Mouse (Mus musculus) hindbrain, embryonic 13.5 days (tissue): ENCODE data around the gene Gm10775. TPM values are rescaled to one million over a fixed set of nuclear protein-coding genes. Genes with fewer than 3 reads are reported as not detected.
A peak's percentile ranks its signal among the peaks of the same experiment; 100 is the strongest.

Experiments
- ATAC-seq: fragments of 200-750 bp; cut with Nextera tagmentation; 2 replicates; pipeline ENCODE4 v1.8.0; 2017; ENCODE audit warnings: moderate TSS enrichment; ENCODE audit not compliant: low FRiP score
- H3K27ac ChIP-seq: fragments of 300-500 bp; sonication (generic); 2 replicates; pipeline ENCODE4 v1.5.1; 2015; ENCODE audit warnings: inconsistent platforms, mild to moderate bottlenecking, moderate library complexity
- H3K27me3 ChIP-seq: fragments of 300-500 bp; sonication (generic); 2 replicates; pipeline ENCODE4 v1.6.1; 2015; ENCODE audit warnings: mild to moderate bottlenecking, inconsistent platforms
- H3K36me3 ChIP-seq: fragments of 300-500 bp; sonication (generic); 2 replicates; pipeline ENCODE4 v1.6.1; 2015; ENCODE audit warnings: mild to moderate bottlenecking, inconsistent platforms
- H3K4me1 ChIP-seq: fragments of 300-500 bp; sonication (generic); replicated peaks from 2 replicates; pipeline ENCODE4 v1.6.1; 2015; ENCODE audit warnings: inconsistent platforms
- H3K4me2 ChIP-seq: fragments of 300-500 bp; sonication (generic); 2 replicates; pipeline ENCODE4 v1.6.1; 2015; ENCODE audit warnings: inconsistent platforms, mild to moderate bottlenecking, moderate library complexity
- H3K4me3 ChIP-seq: fragments of 300-500 bp; sonication (generic); 2 replicates; pipeline ENCODE4 v1.5.1; 2015; ENCODE audit warnings: mild to moderate bottlenecking, inconsistent platforms
- H3K9ac ChIP-seq: fragments of 300-500 bp; sonication (generic); 2 replicates; pipeline ENCODE4 v1.6.1; 2015; ENCODE audit warnings: mild to moderate bottlenecking, inconsistent platforms
- H3K9me3 ChIP-seq: fragments of 300-500 bp; sonication (generic); 2 replicates; pipeline ENCODE4 v1.6.1; 2016; ENCODE audit warnings: inconsistent platforms
- WGBS: fragments of 180-500 bp; shearing (Covaris S2); methylation state at CpG from one replicate; pipeline ENCODE4 v1.1.7; 2015; 5-methylcytosine and 5-hydroxymethylcytosine counted together
- polyA plus RNA-seq: library from polyadenylated mRNA; unstranded; fragments of >200 nt; fragmentation: Nextera tagmentation; extraction: Ambion mirVana; gene quantifications from 2 replicates; pipeline ENCODE4 v1.2.1, GENCODE M21; 2015

The Gm10775 gene
- polyA plus RNA-seq: 0.14 and 0.16 TPM in 2 replicates

DNA sequence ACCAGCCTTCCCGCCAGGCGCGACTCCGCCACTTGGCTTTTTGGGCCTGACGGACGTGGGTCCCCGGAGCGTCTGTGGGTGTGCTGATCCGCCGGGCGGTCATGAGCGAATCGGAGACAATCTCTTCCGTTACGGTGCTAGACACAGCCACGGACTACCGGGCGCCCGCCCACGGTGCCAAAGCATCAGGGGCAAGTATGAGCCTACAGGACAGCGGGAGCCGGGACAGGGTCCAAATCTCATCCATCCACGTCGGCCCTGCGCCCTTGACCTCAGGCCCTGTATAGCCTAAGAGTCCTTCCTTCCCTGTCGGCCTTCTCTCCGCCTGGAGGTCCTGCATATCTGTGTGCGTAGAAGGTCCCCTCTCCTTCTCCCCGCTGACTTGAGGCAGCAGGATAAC is at the start of gene Gm10775:
Gene Gm10775, plus strand, starts transcription at position 301 of the 400 bp plus-strand sequence.
- H3K9me3 ChIP-seq: peaks cover 75% of the 10 kb centered on the region
- H3K4me3 ChIP-seq: peak within 1 kb of the TSS; percentile 36
- H3K27me3 ChIP-seq: peaks cover 3% of the 10 kb centered on the region; the same call in 1 of the 2 replicates
- 40% methylated on average over 29 of the region's 29 CpGs for WGBS
- peak within 1 kb of the TSS; percentile 46; the same call in 1 of the 2 replicates for H3K9ac ChIP-seq
- H3K27ac ChIP-seq: 0 out of 2 replicates have a peak within 1 kb of the TSS, but pooled peaks have one; percentile 26
- H3K36me3 ChIP-seq: peaks cover 73% of the 10 kb centered on the region
- H3K4me1 ChIP-seq: no peaks in the 10 kb centered on the region; the same call in 1 of the 2 replicates
- peak within 1 kb of the TSS; percentile 52 for H3K4me2 ChIP-seq
- ATAC-seq: no peak

DNA sequence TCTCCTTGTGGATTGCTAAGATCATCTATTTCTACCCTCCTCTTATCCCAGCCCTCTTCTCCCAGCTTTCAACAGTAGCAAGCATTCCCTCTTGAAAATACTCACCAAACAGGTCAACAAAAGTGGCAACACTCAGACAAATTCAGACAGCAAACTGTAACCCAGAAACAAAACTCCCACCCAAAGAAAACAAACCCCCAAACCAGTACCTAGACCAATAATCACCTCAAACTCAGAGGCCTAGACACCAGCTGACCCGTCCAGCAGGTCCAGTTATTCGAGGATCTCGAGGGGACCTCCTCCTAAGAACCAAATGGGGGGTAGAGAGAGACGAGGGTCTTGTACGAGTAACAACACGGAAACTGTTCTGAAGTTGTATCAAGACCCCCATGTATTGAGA is 33.4 kb upstream of the Gm10775 start:
- no peaks in the 10 kb centered on the region for H3K36me3 ChIP-seq

GRCm38 (mm10) chr13:65226657-65227056 is 32.7 kb upstream of the Gm10775 start:
- Histone ChIP-seq H3K4me3 (no peak overlapping the region), H3K4me1 (no peaks in the 10 kb centered on the region), H3K9me3 (no peaks in the 10 kb centered on the region), H3K27ac (no peak overlapping the region), H3K4me2 (no peak overlapping the region), H3K36me3 (no peaks in the 10 kb centered on the region), H3K27me3 (no peaks in the 10 kb centered on the region), H3K9ac (no peak overlapping the region)
- 93% methylated on average over 2 of the region's 2 CpGs for WGBS
- no peak for ATAC-seq

More for the DNA sequence above, 33.4 kb upstream of the Gm10775 start:
- H3K9ac ChIP-seq: no peak overlapping the region
- H3K27me3 ChIP-seq: no peaks in the 10 kb centered on the region
- no peaks in the 10 kb centered on the region for H3K9me3 ChIP-seq
- no peak overlapping the region for H3K4me2 ChIP-seq
- no peak overlapping the region for H3K4me3 ChIP-seq
- 71% methylated on average over 6 of the region's 6 CpGs for WGBS
- no peak for ATAC-seq
- no peaks in the 10 kb centered on the region for H3K4me1 ChIP-seq
- H3K27ac ChIP-seq: no peak overlapping the region

DNA sequence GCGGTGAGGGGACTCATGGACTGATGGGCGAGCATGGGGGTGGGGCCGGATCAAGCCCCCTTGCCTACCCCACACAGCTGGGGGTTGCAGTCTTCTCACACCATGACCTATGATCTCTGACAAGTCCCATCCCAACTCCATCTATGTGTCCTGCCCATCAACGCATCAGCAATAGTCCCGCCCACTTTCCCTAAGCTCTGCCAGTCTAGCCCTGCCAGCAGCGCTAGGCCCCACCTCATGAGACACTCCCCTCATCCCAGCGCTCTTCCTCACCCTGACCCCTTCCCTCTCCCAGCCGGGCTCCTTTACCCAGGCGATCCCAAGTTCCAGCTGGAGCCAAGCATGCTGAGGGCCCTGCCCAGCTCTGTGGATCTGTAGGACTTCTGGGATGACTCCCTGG is 22.1 kb upstream of the Gm10775 start:
- ATAC-seq: no peak
- Histone ChIP-seq H3K4me1 (peaks cover 11% of the 10 kb centered on the region), H3K27me3 (no peaks in the 10 kb centered on the region), H3K9ac (no peak overlapping the region), H3K36me3 (no peaks in the 10 kb centered on the region), H3K4me2 (no peak overlapping the region), H3K27ac (no peak overlapping the region), H3K4me3 (no peak overlapping the region), H3K9me3 (peaks cover 6% of the 10 kb centered on the region; the same call in 1 of the 2 replicates)
- 73% methylated on average over 9 of the region's 9 CpGs for WGBS

GRCm38 (mm10) chr13:65240509-65241098 is 18.7 kb upstream of the Gm10775 start:
- Histone ChIP-seq H3K9ac (peak overlapping the region; percentile 77), H3K4me2 (peak overlapping the region; percentile 99), H3K36me3 (peaks cover 14% of the 10 kb centered on the region), H3K27ac (peak overlapping the region; percentile 95), H3K4me3 (peak overlapping the region; percentile 71), H3K4me1 (peaks cover 18% of the 10 kb centered on the region), H3K27me3 (no peaks in the 10 kb centered on the region), H3K9me3 (peaks cover 25% of the 10 kb centered on the region)
- peak; percentile 97 for ATAC-seq
- WGBS: 1% methylated on average over 28 of the region's 28 CpGs

DNA sequence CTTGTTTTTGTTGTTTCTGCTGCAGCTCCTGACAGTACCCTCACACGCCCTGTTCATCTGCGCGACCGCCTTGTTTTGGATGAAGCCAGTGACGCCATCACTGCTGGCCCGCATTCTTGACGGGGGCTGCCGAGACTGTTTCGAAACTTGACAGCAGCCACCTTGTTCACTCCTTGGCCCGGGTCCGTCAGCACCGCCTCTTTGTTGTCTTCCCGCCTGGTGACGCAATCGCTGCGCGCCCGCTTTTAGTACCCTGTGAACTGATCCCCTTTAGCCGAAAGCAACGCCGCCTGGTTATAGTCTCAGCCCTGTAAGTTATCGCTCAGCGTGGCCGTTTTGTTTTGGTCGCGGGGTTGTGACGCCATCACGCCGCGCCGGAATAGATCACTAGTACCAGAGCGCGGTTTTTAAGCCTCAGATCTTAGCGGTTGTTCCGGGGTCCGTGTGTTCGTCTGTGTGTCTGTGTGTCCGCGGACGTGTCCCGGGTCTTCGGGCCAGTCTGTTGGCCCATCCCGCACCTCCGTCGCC is 18.2 kb upstream of the Gm10775 start:
- Histone ChIP-seq H3K9me3 (peaks cover 31% of the 10 kb centered on the region), H3K27me3 (no peaks in the 10 kb centered on the region), H3K9ac (peak overlapping the region; percentile 77), H3K27ac (peak overlapping the region; percentile 95), H3K36me3 (peaks cover 20% of the 10 kb centered on the region), H3K4me1 (peaks cover 18% of the 10 kb centered on the region), H3K4me2 (peak overlapping the region; percentile 99), H3K4me3 (peak overlapping the region; percentile 71)
- ATAC-seq: peak; percentile 89
- WGBS: under 1% methylated on average over 45 of the region's 45 CpGs

- peak overlapping the region; percentile 99 for H3K4me2 ChIP-seq
- 4% methylated on average over 51 of the region's 51 CpGs for WGBS
- peaks cover 18% of the 10 kb centered on the region for H3K4me1 ChIP-seq
- no peak; the same call in 1 of the 2 replicates for ATAC-seq
- H3K27me3 ChIP-seq: no peaks in the 10 kb centered on the region
- H3K27ac ChIP-seq: peak overlapping the region; percentile 95
- H3K9me3 ChIP-seq: peaks cover 33% of the 10 kb centered on the region
- peak overlapping the region; percentile 71 for H3K4me3 ChIP-seq
- H3K9ac ChIP-seq: peak overlapping the region; percentile 77
- H3K36me3 ChIP-seq: peaks cover 20% of the 10 kb centered on the region
Observed at GRCm38 (mm10) chr13:65241627-65242318, 17.6 kb upstream of the Gm10775 start.

- Histone ChIP-seq H3K4me1 (peaks cover 18% of the 10 kb centered on the region), H3K4me2 (peak overlapping the region; percentile 99), H3K9ac (peak overlapping the region; percentile 77; the same call in 1 of the 2 replicates), H3K9me3 (peaks cover 29% of the 10 kb centered on the region), H3K36me3 (peaks cover 23% of the 10 kb centered on the region), H3K4me3 (peak overlapping the region; percentile 71), H3K27me3 (no peaks in the 10 kb centered on the region), H3K27ac (no peak overlapping the region)
- 37% methylated on average over 27 of the region's 27 CpGs for whole genome bisulfite sequencing
- no peak for ATAC-seq
Observed at GRCm38 (mm10) chr13:65242319-65242787, 17.0 kb upstream of the Gm10775 start.

GRCm38 (mm10) chr13:65243273-65243672 is 16.1 kb upstream of the Gm10775 start:
- no peak overlapping the region for H3K9ac ChIP-seq
- H3K4me2 ChIP-seq: no peak overlapping the region
- peaks cover 34% of the 10 kb centered on the region for H3K9me3 ChIP-seq
- H3K4me3 ChIP-seq: no peak overlapping the region
- H3K27me3 ChIP-seq: no peaks in the 10 kb centered on the region
- peaks cover 29% of the 10 kb centered on the region for H3K36me3 ChIP-seq
- ATAC-seq: no peak
- no peak overlapping the region for H3K27ac ChIP-seq
- 96% methylated on average over 4 of the region's 4 CpGs for WGBS
- peaks cover 18% of the 10 kb centered on the region for H3K4me1 ChIP-seq

- Histone ChIP-seq H3K36me3 (peaks cover 68% of the 10 kb centered on the region), H3K9ac (peak overlapping the region; percentile 46; the same call in 1 of the 2 replicates), H3K27ac (0 out of 2 replicates have a peak overlapping the region, but pooled peaks have one; percentile 26), H3K27me3 (peaks cover 3% of the 10 kb centered on the region; the same call in 1 of the 2 replicates), H3K4me3 (peak overlapping the region; percentile 36), H3K4me2 (peak overlapping the region; percentile 52), H3K4me1 (no peaks in the 10 kb centered on the region; the same call in 1 of the 2 replicates), H3K9me3 (peaks cover 66% of the 10 kb centered on the region)
- ATAC-seq: peak; percentile 84
- 26% methylated on average over 36 of the region's 36 CpGs for WGBS
Observed at GRCm38 (mm10) chr13:65258175-65258954, 974 bp upstream of the Gm10775 start.

GRCm38 (mm10) chr13:65262086-65262485 is 2.7 kb downstream of the Gm10775 start:
- Histone ChIP-seq H3K9me3 (peaks cover 90% of the 10 kb centered on the region), H3K4me2 (no peak overlapping the region), H3K36me3 (peaks cover 87% of the 10 kb centered on the region), H3K27me3 (peaks cover 3% of the 10 kb centered on the region; the same call in 1 of the 2 replicates), H3K27ac (no peak overlapping the region), H3K9ac (no peak overlapping the region), H3K4me1 (no peaks in the 10 kb centered on the region; the same call in 1 of the 2 replicates), H3K4me3 (no peak overlapping the region)
- WGBS: 99% methylated on average over 5 of the region's 5 CpGs
- ATAC-seq: no peak
